Mouse (Mus musculus): ENCODE measurements around the gene 2310057J18Rik.
"Not testable (repeated sequence)": the region's sequence is repeated elsewhere in the genome, so short reads cannot be mapped to it uniquely, and the experiment has no call there.

2310057J18Rik gene

GRCm38 (mm10) chr10:28986203-28986602, at the start of gene 2310057J18Rik:
Gene 2310057J18Rik (minus strand): TSS chr10:28986303.
- DNase-seq, result no peak

GRCm38 (mm10) chr10:29029960-29030359, 43.9 kb upstream of the 2310057J18Rik start:
- not testable (repeated sequence) for DNase-seq

- DNase-seq, result peak; percentile 2
Measured at GRCm38 (mm10) chr10:29019496-29020270, 33.6 kb upstream of the 2310057J18Rik start.

- no peak for DNase-seq
Measured at GRCm38 (mm10) chr10:28997776-28998175, 11.7 kb upstream of the 2310057J18Rik start.

GRCm38 (mm10) chr10:28988990-28989389, 2.9 kb upstream of the 2310057J18Rik start:
- no peak for DNase-seq

GRCm38 (mm10) chr10:28968189-28968588, 17.9 kb downstream of the 2310057J18Rik start:
- DNase-seq, result no peak

- DNase-seq, result peak; percentile 48
Measured at GRCm38 (mm10) chr10:28955138-28955537, 31.0 kb downstream of the 2310057J18Rik start.

- DNase-seq, result no peak
Measured at GRCm38 (mm10) chr10:28954515-28954914, 31.6 kb downstream of the 2310057J18Rik start.
